Mouse (Mus musculus) midbrain, embryonic 14.5 days (tissue): Measurements from ENCODE around the gene Smim14. TPM values are rescaled to one million over a fixed set of nuclear protein-coding genes. Genes with fewer than 3 reads are reported as not detected.
A peak's percentile ranks its signal among the peaks of the same experiment; 100 is the strongest.

Experiments
- ATAC-seq: fragments of 200-750 bp; cut with Nextera tagmentation; 2 replicates; pipeline ENCODE4 v1.8.0; 2017; ENCODE audit warnings: moderate number of reproducible peaks, moderate library complexity; ENCODE audit not compliant: low FRiP score, low TSS enrichment
- DNase-seq: peaks from one replicate; pipeline ENCODE4 v3.0.0-alpha.2; 2015
- H3K27ac ChIP-seq: fragments of 300-500 bp; sonication (generic); replicated peaks from 2 replicates; pipeline ENCODE4 v1.5.1; 2014; ENCODE audit warnings: mild to moderate bottlenecking, low read depth, low read length, moderate library complexity
- H3K27me3 ChIP-seq: fragments of 300-500 bp; sonication (generic); 2 replicates; pipeline ENCODE4 v1.6.1; 2014; ENCODE audit warnings: low read length, control low read depth, mixed read lengths; ENCODE audit not compliant: control insufficient read depth, insufficient read depth
- H3K36me3 ChIP-seq: fragments of 300-500 bp; sonication (generic); 2 replicates; pipeline ENCODE4 v1.6.1; 2014; ENCODE audit warnings: low read length, control low read depth; ENCODE audit not compliant: control insufficient read depth, insufficient read depth
- H3K4me1 ChIP-seq: fragments of 300-500 bp; sonication (generic); 2 replicates; pipeline ENCODE4 v1.6.1; 2014; ENCODE audit warnings: mild to moderate bottlenecking, antibody characterized with exemption, low read length, control low read depth; ENCODE audit not compliant: control insufficient read depth, insufficient read depth
- H3K4me2 ChIP-seq: fragments of 300-500 bp; sonication (generic); 2 replicates; pipeline ENCODE4 v1.6.1; 2014; ENCODE audit warnings: mild to moderate bottlenecking, low read length, moderate library complexity
- H3K4me3 ChIP-seq: fragments of 300-500 bp; sonication (generic); replicated peaks from 2 replicates; pipeline ENCODE4 v1.5.1; 2014; ENCODE audit warnings: low read depth, low read length
- H3K9ac ChIP-seq: fragments of 300-500 bp; sonication (generic); replicated peaks from 2 replicates; pipeline ENCODE4 v1.6.1; 2014; ENCODE audit warnings: mild to moderate bottlenecking, low read length, moderate library complexity
- H3K9me3 ChIP-seq: fragments of 300-500 bp; sonication (generic); 2 replicates; pipeline ENCODE4 v1.6.1; 2016; ENCODE audit warnings: low read length, control low read depth, mixed read lengths; ENCODE audit not compliant: control insufficient read depth
- WGBS: fragments of 180-500 bp; shearing (Covaris S2); extraction: QIAGEN DNeasy Blood & Tissue Kit; methylation state at CpG from one replicate; pipeline ENCODE4 v1.1.7; 2014; 5-methylcytosine and 5-hydroxymethylcytosine counted together
- polyA plus RNA-seq: library from polyadenylated mRNA; unstranded; fragments of >200 nt; fragmentation: Nextera tagmentation; extraction: Ambion mirVana; gene quantifications from 2 replicates; pipeline ENCODE4 v1.2.1, GENCODE M21; 2014

The Smim14 gene
- polyA plus RNA-seq, 1 experiment from 2014 or later, result 196 TPM

DNA sequence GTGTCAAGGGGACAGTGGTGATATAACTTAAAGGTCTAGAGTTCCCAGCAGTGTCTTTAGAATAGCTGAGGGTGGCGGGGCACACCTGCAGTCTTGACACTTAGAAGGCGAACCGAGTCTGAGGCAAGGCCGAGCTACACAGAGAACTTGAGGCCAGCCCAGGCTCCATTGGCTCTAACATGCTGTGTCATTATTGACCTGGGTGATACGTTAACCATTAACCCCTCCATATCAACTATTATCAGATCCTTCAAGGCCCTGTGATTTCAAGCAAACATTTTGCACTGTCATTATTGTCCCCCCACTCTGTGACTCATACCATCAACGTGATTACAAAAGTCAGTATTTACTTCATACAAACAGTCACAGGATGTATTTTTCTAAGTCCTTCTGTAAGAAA is 112.8 kb downstream of the Smim14 start:
- no peak for DNase-seq
- no peaks in the 10 kb centered on the region for H3K27me3 ChIP-seq
- no peaks in the 10 kb centered on the region for H3K4me1 ChIP-seq
- no peak overlapping the region for H3K4me3 ChIP-seq
- WGBS, result 93% methylated on average over 6 of the region's 6 CpGs
- no peaks in the 10 kb centered on the region for H3K9me3 ChIP-seq
- H3K9ac ChIP-seq, result no peak overlapping the region
- H3K4me2 ChIP-seq, result no peak overlapping the region
- no peak overlapping the region for H3K27ac ChIP-seq
- no peak for ATAC-seq
- peaks cover 68% of the 10 kb centered on the region for H3K36me3 ChIP-seq

DNA sequence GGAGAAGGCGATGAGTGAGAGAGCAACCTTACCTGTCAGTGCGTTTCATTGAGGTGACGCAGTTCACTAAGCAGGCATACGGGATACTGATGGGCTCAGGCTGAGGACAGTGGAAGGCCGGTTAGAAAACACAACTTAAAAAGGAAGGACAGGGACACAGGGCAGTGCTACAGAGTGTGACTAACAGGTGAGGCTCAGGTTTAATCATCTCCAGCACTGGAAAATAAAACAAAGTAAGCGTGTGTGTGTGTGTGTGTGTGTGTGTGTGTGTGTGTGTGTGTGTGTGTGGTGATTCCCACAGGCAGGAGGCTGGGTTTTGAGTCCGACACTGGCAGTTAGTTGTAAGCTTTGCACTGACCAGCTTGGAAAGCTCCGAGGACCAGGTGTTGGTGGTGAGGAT is 114.2 kb downstream of the Smim14 start:
- WGBS, result 93% methylated on average over 8 of the region's 8 CpGs
- DNase-seq, result no peak
- Histone ChIP-seq H3K4me2 (no peak overlapping the region), H3K4me3 (no peak overlapping the region), H3K36me3 (peaks cover 78% of the 10 kb centered on the region), H3K4me1 (no peaks in the 10 kb centered on the region), H3K9me3 (no peaks in the 10 kb centered on the region), H3K9ac (no peak overlapping the region), H3K27me3 (no peaks in the 10 kb centered on the region), H3K27ac (no peak overlapping the region)
- no peak for ATAC-seq

GRCm38 (mm10) chr5:65420822-65421221 is 116.2 kb downstream of the Smim14 start:
- no peak overlapping the region for H3K9ac ChIP-seq
- H3K9me3 ChIP-seq, result no peaks in the 10 kb centered on the region
- H3K4me2 ChIP-seq, result no peak overlapping the region
- no peak for ATAC-seq
- 86% methylated on average over 6 of the region's 6 CpGs for WGBS
- H3K27ac ChIP-seq, result no peak overlapping the region
- H3K4me3 ChIP-seq, result no peak overlapping the region
- no peak for DNase-seq
- no peaks in the 10 kb centered on the region for H3K27me3 ChIP-seq
- H3K36me3 ChIP-seq, result peaks cover 89% of the 10 kb centered on the region
- H3K4me1 ChIP-seq, result no peaks in the 10 kb centered on the region

GRCm38 (mm10) chr5:65419136-65419535 is 117.8 kb downstream of the Smim14 start:
- Histone ChIP-seq H3K36me3 (peaks cover 87% of the 10 kb centered on the region), H3K9me3 (no peaks in the 10 kb centered on the region), H3K27me3 (no peaks in the 10 kb centered on the region), H3K27ac (no peak overlapping the region), H3K4me1 (no peaks in the 10 kb centered on the region), H3K4me3 (no peak overlapping the region), H3K9ac (no peak overlapping the region), H3K4me2 (no peak overlapping the region)
- 72% methylated on average over 10 of the region's 10 CpGs for WGBS
- DNase-seq, result no peak
- no peak for ATAC-seq

- ATAC-seq (no peak; the same call in 1 of the 2 replicates), DNase-seq (peak; percentile 40)
- WGBS, result 15% methylated on average over 26 of the region's 26 CpGs
- H3K4me2 ChIP-seq, result no peak overlapping the region
- no peak overlapping the region; the same call in 1 of the 2 replicates for H3K9ac ChIP-seq
- no peaks in the 10 kb centered on the region for H3K4me1 ChIP-seq
- no peak overlapping the region for H3K4me3 ChIP-seq
- no peaks in the 10 kb centered on the region for H3K9me3 ChIP-seq
- peaks cover 77% of the 10 kb centered on the region for H3K36me3 ChIP-seq
- no peak overlapping the region for H3K27ac ChIP-seq
- H3K27me3 ChIP-seq, result no peaks in the 10 kb centered on the region
Measured at GRCm38 (mm10) chr5:65415653-65416458, 121.1 kb downstream of the Smim14 start.

GRCm38 (mm10) chr5:65407989-65408388 is 129.0 kb downstream of the Smim14 start:
- ATAC-seq, result no peak
- Histone ChIP-seq H3K4me2 (no peak overlapping the region), H3K9me3 (no peaks in the 10 kb centered on the region), H3K9ac (no peak overlapping the region), H3K4me3 (no peak overlapping the region), H3K36me3 (peaks cover 55% of the 10 kb centered on the region), H3K27ac (no peak overlapping the region), H3K27me3 (no peaks in the 10 kb centered on the region), H3K4me1 (no peaks in the 10 kb centered on the region)
- DNase-seq, result peak; percentile 13
- WGBS, result 19% methylated on average over 12 of the region's 12 CpGs

- Histone ChIP-seq H3K36me3 (peaks cover 69% of the 10 kb centered on the region), H3K9ac (0 out of 2 replicates have a peak overlapping the region, but pooled peaks have one; percentile 6), H3K27me3 (no peaks in the 10 kb centered on the region), H3K9me3 (no peaks in the 10 kb centered on the region), H3K4me1 (no peaks in the 10 kb centered on the region), H3K4me3 (no peak overlapping the region), H3K4me2 (no peak overlapping the region), H3K27ac (no peak overlapping the region)
- WGBS, result 31% methylated on average over 2 of the region's 2 CpGs
- ATAC-seq (no peak), DNase-seq (peak; percentile 87)
Measured at GRCm38 (mm10) chr5:65401251-65401994, 135.6 kb downstream of the Smim14 start.
